Mouse (Mus musculus): ENCODE results near the gene Mxra8.

DNA sequence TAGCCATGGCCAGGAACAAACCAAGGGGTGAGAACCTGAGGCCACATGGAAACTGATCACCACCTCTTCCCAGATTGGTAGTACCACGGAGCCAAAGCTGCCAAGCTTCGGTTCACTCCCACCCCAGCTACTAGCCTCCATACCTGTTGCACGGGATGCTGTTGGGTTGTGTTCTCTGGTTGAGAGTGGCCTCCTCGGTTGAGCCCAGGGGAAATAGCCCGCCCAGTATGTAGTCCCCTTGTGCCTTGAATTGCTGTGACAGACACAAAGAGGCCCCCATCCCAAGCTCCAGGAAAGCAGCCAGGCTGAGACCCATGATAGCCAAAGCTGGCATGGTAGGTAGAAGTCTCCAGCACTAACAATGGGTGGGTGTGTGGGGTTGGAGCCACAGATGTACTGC is 23.5 kb downstream of the Mxra8 start, which contains the start of gene Tas1r3:
- no peak for TF ChIP-seq CTCF (IDR thresholded peaks at IDR 0.05; ENCODE audit: control insufficient read depth, insufficient read depth, insufficient read length)
- TF ChIP-seq USF1 (IDR thresholded peaks at IDR 0.05; ENCODE audit: low read depth): no peak
- TF ChIP-seq MAX (IDR thresholded peaks at IDR 0.05): no peak
- TF ChIP-seq CEBPB (IDR thresholded peaks at IDR 0.05; ENCODE audit: low read depth): no peak
- TF ChIP-seq MYOG (IDR thresholded peaks at IDR 0.05; ENCODE audit: control insufficient read depth, extremely low read depth, insufficient read length): no peak
- TF ChIP-seq MYOD1 (IDR thresholded peaks at IDR 0.05; ENCODE audit: control insufficient read depth, insufficient read length, low read depth): no peak
